ENCODE assay signal across 8 mouse cellular contexts in genomic region chr13:92580220-92581043, GRCm38 (mm10). TPM values are rescaled to one million over a fixed set of nuclear protein-coding genes. Genes with fewer than 3 reads are reported as not detected.
DNase-seq lines count a peak whose midpoint lies in the region; ATAC-seq and TF ChIP-seq lines count a peak whose summit lies in the region.

No protein-coding gene starts in this region.

- no peak for ATAC-seq in G1E (ENCODE audit: extremely low read depth, insufficient number of reproducible peaks, low FRiP score, poor library complexity, severe bottlenecking)
- 0 out of 2 replicates have a peak, but pooled peaks have one; percentile 54 for ATAC-seq in forebrain, embryonic 14.5 days

- DNase-seq in G1E (ENCODE audit: low spot score): peak; percentile 29
- DNase-seq in c-Kit-positive CD71-positive TER-119-positive erythroid progenitor cells, embryonic 14.5 days (ENCODE audit: low spot score): peak; percentile 74
- peak; percentile 77 for DNase-seq in forebrain, embryonic 14.5 days (ENCODE audit: low spot score)
- peak; percentile 84 for DNase-seq in heart, postnatal 4 days
- peak; percentile 38 to 81 for DNase-seq in layer of hippocampus, adult 18-20 months (ENCODE audit: low spot score in 2 of 2)
- peak; percentile 67 for DNase-seq in lung, adult 2 months
- DNase-seq in right cerebral cortex, adult 18-20 months: peak; percentile 61
- peak; percentile 28 for DNase-seq in urinary bladder, adult 2 months (ENCODE audit: low spot score)

- H3K4me1 ChIP-seq in G1E (ENCODE audit: insufficient read depth, low read depth, low read length): peaks cover 16% of the 10 kb centered on the region
- no peaks in the 10 kb centered on the region for H3K4me1 ChIP-seq in forebrain, embryonic 14.5 days (ENCODE audit: control insufficient read depth, insufficient read depth, low read length)
- H3K4me1 ChIP-seq in lung, adult 2 months (ENCODE audit: control insufficient read depth, insufficient read depth, low read length): no peaks in the 10 kb centered on the region

- H3K27ac ChIP-seq in forebrain, embryonic 14.5 days (ENCODE audit: low read depth, low read length): no peak overlapping the region

- TF ChIP-seq CTCF in G1E (IDR thresholded peaks at IDR 0.05; ENCODE audit: low read depth, low read length): no peak
- peak; percentile 48; the same call in 1 of the 2 replicates for TF ChIP-seq CTCF in lung, adult 2 months (IDR thresholded peaks at IDR 0.05; ENCODE audit: insufficient read depth, low read length)

- no peaks in the 10 kb centered on the region for H3K36me3 ChIP-seq in G1E (replicated peaks)
- H3K36me3 ChIP-seq in forebrain, embryonic 14.5 days (ENCODE audit: control insufficient read depth, insufficient read depth, low read length): no peaks in the 10 kb centered on the region

- no peak overlapping the region for H3K4me2 ChIP-seq in forebrain, embryonic 14.5 days (ENCODE audit: low read length)

- WGBS in forebrain, embryonic 14.5 days: 41% methylated on average over 10 of the region's 10 CpGs
- WGBS in lung, adult 2 months: 23% methylated on average over 10 of the region's 10 CpGs

- H3K27me3 ChIP-seq in G1E (ENCODE audit: insufficient read depth, low read length): peaks cover 7% of the 10 kb centered on the region
- H3K27me3 ChIP-seq in forebrain, embryonic 14.5 days (replicated peaks; ENCODE audit: control insufficient read depth, insufficient read depth, low read length): no peaks in the 10 kb centered on the region

- H3K9me3 ChIP-seq in G1E (replicated peaks): no peaks in the 10 kb centered on the region
- H3K9me3 ChIP-seq in forebrain, embryonic 14.5 days (replicated peaks; ENCODE audit: control insufficient read depth, low read length): no peaks in the 10 kb centered on the region

- no peak overlapping the region for H3K9ac ChIP-seq in forebrain, embryonic 14.5 days (ENCODE audit: low read length)

- H3K4me3 ChIP-seq in G1E (ENCODE audit: low read depth, low read length): no peak overlapping the region
- H3K4me3 ChIP-seq in forebrain, embryonic 14.5 days (ENCODE audit: low read depth, low read length): no peak overlapping the region
- H3K4me3 ChIP-seq in lung, adult 2 months (replicated peaks; ENCODE audit: extremely low read depth, low read depth, low read length): no peak overlapping the region

- no peak for TF ChIP-seq POLR2A in lung, adult 2 months (IDR thresholded peaks at IDR 0.05; ENCODE audit: borderline replicate concordance, extremely low read depth, low read depth, low read length)

RNA-seq across cellular contexts. Expression of gene Spz1, which starts 4.5 kb away (rescaled TPM):
- total RNA-seq in G1E (2014; fragmentation: Nextera tagmentation): not detected in 2 replicates
- 0.11 TPM in 1 of 2 replicates, not detected in the other for total RNA-seq in G1E (2017)
- polyA plus RNA-seq in G1E (2012): not detected in 2 replicates
- not detected in 2 replicates for polyA plus RNA-seq in forebrain, embryonic 14.5 days (2014; fragmentation: Nextera tagmentation; extraction: Ambion mirVana)
- total RNA-seq in heart, postnatal 4 days (2021): not detected
- total RNA-seq in layer of hippocampus, adult 18-20 months (2021): not detected
- polyA plus RNA-seq in lung, adult 2 months (2012; rRNA removed): not detected in 2 replicates
- polyA plus RNA-seq in urinary bladder, adult 2 months (2012; rRNA removed): not detected in 2 replicates

RNA-seq across cellular contexts. Expression of gene Serinc5, which starts 30.5 kb away (rescaled TPM):
- total RNA-seq in G1E (2014; fragmentation: Nextera tagmentation) (27.6 and 43.2 TPM in 2 replicates), G1E (2017) (11.9 and 13.2 TPM in 2 replicates)
- polyA plus RNA-seq in G1E (2012): 4.8 and 7.1 TPM in 2 replicates
- polyA plus RNA-seq in forebrain, embryonic 14.5 days (2014; fragmentation: Nextera tagmentation; extraction: Ambion mirVana): 13.7 and 15.5 TPM in 2 replicates
- 10 to 100 TPM; 27.5 to 29.4 TPM for total RNA-seq in heart, postnatal 4 days (2021)
- 10 to 100 TPM; 59.0 to 61.1 TPM for total RNA-seq in layer of hippocampus, adult 18-20 months (2021)
- polyA plus RNA-seq in lung, adult 2 months (2012; rRNA removed): 28.4 and 38.3 TPM in 2 replicates
- 41.7 and 44.6 TPM in 2 replicates for polyA plus RNA-seq in urinary bladder, adult 2 months (2012; rRNA removed)

RNA-seq across cellular contexts. Expression of gene Zfyve16, which starts 49.8 kb away (rescaled TPM):
- total RNA-seq in G1E (2014; fragmentation: Nextera tagmentation) (31.1 and 40.0 TPM in 2 replicates), G1E (2017) (11.9 and 15.5 TPM in 2 replicates)
- polyA plus RNA-seq in G1E (2012): 0.67 and 1.0 TPM in 2 replicates
- 9.4 and 10.2 TPM in 2 replicates for polyA plus RNA-seq in forebrain, embryonic 14.5 days (2014; fragmentation: Nextera tagmentation; extraction: Ambion mirVana)
- total RNA-seq in heart, postnatal 4 days (2021): 10 to 100 TPM; 19.2 to 20.3 TPM
- total RNA-seq in layer of hippocampus, adult 18-20 months (2021): 10 to 100 TPM; 15.1 to 15.6 TPM
- polyA plus RNA-seq in lung, adult 2 months (2012; rRNA removed): 3.1 and 5.1 TPM in 2 replicates
- 10.3 and 10.7 TPM in 2 replicates for polyA plus RNA-seq in urinary bladder, adult 2 months (2012; rRNA removed)

Comparison
In these comparisons a context has a peak if more than half of its experiments do, and no peak if none do; other contexts are left out.
1. DNase-seq: peak in every context shown above with its lines; median percentile 84 in heart, postnatal 4 days; 77 in forebrain, embryonic 14.5 days; 74 in c-Kit-positive CD71-positive TER-119-positive erythroid progenitor cells, embryonic 14.5 days; 67 in lung, adult 2 months; 61 in right cerebral cortex, adult 18-20 months; 60 in layer of hippocampus, adult 18-20 months; 29 in G1E; 28 in urinary bladder, adult 2 months.